Mouse (Mus musculus): ENCODE data around the gene Sorcs2.
"Not testable (repeated sequence)": the region's sequence is repeated elsewhere in the genome, so short reads cannot be mapped to it uniquely, and the experiment has no call there.

Gene Sorcs2

DNA sequence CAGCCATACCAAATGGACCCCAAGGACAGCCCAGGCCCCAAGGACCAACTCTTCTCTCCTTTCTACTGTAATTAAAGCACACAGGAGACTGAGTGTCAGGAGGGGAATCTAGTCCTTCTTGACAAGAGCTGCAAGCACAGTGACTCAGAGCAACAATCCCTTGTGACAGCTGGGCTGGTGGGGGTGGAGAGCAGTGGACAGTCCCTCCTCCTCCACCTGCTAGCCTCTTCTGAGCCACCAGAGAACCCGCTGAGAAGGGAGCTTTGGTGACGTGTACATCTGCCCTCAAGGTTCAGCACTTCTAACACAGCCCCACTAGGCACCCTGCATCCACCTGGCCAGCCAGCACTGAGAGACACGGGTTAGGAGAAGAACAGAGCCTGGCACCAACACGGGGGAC lies 96.8 kb downstream of the Sorcs2 start:
- DNase-seq (ENCODE audit: low spot score), result no peak

DNA sequence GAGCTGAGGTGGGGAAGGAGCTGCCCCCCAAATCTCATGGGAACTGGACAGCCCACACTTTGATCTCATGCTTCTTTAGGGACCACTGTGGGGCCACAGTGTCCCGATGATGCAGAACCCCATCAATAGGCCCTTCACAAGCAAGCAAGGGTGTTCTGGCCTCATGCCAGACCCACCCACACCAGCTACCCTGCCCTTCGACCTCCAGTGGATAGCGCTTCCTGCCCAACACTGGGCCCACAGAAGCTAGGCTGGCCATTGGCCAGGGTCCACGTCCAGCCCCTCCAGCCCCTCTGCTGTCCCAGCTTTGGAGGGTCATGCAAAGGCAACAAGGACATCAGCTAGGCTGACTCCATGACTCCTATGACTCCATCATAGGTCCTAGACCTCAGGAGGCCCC lies 99.9 kb downstream of the Sorcs2 start:
- DNase-seq (ENCODE audit: low spot score), result no peak

DNA sequence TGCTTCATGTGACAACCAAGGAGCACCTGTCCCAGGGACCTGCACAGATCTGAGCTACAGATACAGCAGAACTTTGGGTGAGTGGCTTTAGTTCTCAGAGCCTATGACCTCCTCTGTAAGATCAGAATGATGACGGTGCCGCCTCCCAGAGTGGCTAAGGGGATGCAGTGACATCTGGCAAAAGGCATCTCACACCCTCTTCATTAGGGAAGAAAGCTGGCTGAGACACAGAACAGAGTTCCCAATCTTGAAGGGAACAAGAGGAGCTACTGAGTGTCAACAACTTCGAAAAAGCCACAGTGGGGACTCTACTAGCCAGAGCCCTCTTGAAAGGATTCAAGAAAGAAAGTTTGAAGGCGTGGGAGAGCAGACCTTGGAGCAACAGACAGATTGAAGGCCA lies 100.7 kb downstream of the Sorcs2 start:
- DNase-seq (ENCODE audit: low spot score), result no peak

DNA sequence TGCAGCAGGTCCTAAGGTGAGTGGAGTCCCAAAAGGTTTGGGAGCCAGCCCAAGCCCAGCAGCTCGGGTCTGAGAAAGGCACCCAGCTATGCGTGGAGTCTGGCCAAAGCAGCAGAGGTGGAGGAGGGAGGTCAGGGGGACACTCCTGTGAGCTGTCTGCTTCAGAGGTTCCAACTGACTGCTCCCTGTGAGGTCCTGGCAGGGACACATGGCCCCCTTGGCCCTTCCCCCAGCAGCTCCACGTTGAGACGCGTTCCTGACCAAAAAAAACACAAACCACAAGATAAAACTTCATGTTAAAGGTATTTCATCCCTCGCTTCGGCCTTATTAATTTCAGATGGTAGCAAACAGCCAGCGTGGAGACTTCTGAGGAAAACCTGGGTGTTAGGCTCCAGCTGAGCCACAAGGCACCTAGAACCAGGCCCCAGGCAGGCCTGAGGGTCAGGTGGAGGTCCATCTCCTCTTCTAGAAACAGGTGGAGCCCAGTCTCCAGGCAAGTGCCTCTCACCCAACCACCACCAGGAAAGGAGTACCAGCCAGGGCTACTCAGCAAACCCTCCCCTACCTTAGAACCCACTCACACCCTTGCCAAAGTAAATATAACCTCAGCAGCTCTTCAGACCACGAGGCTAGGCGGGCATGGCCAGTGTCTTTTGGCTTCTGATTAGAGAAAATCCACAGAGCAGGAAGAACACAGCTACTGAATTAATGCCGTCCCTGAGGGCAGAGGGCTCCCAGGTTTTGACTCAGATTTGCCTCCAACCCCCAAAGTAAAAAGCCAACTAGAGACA lies 104.6 kb downstream of the Sorcs2 start:
- no peak for DNase-seq (ENCODE audit: low spot score)

DNA sequence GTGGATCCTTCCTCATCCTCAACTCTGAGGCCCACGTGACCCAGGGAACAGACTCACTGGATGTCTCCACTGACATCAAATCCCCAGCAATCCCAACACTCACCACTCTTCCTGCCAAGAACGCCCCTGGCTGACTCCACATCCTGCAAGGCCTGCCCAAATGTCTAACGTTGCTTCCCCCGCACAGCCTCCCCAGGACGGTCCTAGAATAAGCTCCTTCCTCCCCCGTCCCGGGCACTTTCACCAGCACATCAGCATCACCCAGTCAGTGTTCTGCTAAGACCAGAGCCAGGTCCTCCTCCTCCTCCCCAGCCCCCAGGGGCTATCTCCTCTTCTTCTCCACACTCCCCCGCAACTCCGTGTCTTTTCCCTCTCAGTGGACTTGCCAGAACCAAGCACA lies 105.6 kb downstream of the Sorcs2 start:
- no peak for DNase-seq (ENCODE audit: low spot score)

DNA sequence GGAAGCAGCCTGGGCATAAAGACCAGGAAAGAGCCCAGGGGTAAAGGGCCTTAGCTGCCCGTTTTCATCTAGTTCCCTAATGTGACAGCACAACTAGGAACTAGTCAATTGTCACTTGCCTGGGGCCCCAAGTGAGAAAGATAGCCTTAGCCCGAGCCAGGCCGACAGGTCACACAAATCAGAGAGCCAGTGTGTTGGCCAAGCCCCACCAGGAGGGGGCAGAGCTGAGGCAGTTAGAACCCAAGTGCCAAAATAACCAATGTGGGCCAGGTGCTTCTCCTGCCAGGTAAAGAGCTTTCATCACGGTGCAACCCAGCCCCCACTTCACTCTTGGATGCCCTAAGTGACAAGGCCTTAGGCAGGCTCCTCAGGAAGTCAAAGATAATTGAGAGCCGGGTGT lies 106.7 kb downstream of the Sorcs2 start:
- no peak for DNase-seq (ENCODE audit: low spot score)

DNA sequence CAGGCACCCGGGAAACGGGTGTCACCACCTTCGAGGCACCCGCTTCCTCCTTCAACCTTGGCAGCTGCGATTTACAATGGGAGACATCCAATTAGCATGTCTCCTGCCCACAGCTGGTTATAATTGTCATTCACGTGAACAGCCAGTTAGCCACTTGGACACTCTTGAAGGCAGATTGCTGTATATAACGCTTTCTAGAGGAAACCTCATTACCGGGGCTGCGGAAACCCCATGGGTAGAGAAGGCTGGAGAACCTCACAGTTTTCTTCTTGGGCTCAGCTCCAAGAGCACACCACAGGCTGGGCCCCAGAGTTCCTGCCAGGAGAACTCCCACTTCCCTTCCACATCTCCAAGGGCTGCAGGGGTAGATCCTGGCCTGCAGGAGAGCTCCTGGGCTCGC lies 112.5 kb downstream of the Sorcs2 start:
- no peak for DNase-seq (ENCODE audit: low spot score)

DNA sequence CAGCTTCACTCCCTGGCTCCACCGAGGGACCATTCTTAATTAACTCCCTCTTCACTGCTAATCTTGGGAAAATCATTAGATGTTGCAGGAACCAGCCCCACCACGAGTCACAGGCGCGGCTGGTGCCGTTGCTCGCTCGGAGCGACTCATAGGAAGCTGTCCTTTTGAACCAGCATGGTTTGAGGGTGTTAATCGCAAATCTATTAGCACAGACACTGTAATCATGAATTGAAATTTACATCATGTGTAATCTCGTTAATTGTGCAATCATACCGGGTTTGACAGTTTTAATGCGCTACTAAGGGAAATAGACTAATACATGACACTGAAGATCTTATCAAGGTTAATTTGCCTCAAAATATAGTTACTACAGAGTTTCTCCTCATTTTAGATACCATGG lies 118.0 kb downstream of the Sorcs2 start:
- DNase-seq (ENCODE audit: low spot score), result no peak

DNA sequence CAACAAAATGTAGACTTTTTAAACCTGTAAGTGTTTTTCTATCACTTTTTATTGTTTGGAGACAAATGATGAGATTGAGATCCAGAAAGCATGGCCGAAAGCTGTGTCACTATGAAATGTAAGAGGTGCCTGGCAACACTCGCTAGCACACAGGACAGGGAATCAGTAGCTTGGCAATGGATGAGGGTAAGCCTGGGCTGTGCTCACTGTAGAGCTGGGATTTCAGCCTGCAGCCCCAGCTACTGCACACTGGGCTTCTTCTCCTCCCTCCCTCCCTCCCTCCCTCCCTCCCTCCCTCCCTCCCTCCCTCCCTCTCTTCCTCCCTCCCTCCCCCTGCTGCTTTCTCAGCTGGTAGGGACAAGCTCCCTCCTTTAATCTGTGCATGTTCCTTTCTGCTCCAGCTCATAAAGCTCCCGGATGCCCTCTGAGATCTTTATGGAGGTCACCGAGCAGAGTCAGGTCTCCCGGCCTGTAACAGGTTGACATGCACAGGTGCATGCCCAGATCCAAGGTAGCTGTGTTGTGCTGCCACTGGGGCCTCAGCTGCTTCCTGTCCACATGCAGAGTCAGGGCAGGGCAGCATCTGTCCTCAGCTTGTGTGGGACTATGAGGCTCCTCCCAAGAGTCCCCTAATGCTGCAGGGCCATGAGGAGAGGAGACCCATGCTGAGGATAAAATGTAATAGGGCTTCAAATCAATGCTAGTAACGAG lies 123.1 kb downstream of the Sorcs2 start:
- no peak for DNase-seq (ENCODE audit: low spot score)

DNA sequence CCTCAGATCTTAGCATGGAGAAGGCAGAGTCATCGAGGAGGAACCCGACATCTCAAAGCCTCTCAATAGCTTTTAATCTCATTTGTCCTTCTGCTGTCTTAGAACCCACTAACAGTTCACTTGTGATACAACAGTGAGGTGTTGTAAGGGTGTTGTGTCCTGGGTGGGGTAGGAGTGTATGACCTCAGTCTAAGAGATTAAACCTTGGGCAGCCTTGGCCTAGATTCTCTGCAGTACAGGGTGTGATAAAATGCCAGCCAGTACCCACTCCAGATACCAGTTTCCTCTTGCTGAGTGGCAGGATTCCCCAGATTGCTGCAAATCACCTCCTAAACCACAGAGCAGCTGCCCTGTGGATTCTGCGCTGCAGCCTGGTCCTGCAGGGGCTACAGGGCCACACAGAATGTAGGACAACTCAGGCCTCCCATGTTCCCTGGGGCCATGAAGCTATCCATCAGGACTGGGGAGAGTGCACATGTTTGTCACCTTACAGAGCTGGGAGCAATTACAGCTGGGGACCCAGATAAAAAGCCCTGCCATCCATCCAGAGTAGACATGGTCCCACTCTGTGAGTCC lies 130.7 kb downstream of the Sorcs2 start:
- DNase-seq (ENCODE audit: low spot score), result no peak

DNA sequence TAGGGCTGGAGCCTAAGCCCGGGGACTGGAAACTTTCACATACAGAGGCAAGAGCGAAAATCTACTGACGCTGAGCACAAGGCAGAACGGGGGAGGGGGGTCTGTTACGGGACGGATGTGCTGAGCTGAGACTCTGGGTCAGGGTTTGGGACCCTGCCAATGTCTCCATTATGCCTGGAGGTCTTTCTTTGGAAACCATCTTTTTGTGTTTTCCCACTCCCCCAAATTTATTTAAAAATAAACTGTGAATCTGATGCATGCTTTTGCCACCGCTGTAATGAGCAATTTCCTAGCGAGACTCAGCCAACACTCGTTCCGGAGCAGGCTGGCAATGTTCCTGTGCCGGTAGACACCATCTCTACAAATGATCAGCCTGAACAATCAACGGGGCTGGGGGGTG lies 137.1 kb downstream of the Sorcs2 start:
- no peak for DNase-seq (ENCODE audit: low spot score)

DNA sequence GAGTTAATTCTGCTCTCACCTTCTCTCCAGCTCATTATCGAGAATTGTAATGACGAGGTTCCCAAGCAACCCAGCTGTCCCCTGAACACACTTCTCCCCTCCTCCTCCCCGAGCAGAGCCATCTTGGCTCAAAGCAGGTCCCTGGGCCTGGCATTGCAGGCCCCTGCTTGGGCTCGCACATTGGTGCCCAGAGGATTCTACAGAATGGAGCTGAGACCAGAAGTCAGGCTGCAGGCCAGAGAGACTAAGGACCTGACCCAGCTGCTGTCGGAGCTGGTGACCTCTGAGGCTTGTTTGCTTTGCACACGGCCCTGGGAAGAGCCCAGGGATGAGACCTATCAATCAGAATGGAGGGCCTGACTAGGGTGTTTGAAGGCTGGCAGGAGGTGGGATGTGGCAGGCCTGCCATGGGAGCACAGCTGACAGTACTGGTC lies 138.2 kb downstream of the Sorcs2 start:
- DNase-seq (ENCODE audit: low spot score), result no peak

DNA sequence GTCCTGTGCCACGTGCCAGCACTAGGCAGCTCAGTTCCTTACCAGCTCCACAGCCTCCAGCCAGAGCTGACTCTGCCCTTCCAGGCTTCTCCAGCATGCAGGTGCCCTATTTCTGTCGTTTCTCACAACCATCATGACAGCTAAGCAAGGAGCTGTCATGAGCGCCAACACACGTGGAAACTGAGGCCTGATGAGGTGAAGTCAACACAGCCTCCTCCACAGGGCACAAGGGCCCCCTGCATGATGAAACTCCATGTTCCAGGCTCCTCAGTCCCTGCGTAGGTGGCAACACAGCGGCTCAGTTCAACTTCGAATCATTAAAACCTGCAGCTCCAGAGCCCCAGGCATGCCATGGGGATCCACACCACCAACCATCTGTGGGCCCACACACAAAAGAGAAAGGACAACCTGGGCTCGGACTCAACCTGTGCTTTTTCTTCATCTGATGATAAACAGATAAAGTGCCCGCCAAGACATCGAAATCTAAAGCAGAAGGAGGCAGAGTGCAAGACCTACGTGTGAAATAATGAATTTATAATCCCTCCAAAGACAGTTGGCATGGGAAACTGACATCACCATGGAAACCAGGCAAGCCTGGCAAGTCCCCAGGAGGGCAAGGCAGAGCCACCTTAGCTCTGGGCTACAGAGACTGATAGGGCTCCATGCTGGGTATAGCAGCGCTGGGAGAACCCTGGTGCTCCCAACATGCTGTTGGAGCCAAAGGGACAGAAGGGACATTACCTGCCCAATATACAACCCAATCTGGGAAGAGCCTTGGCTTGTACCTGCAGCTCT lies 139.4 kb downstream of the Sorcs2 start:
- no peak for DNase-seq (ENCODE audit: low spot score)

DNA sequence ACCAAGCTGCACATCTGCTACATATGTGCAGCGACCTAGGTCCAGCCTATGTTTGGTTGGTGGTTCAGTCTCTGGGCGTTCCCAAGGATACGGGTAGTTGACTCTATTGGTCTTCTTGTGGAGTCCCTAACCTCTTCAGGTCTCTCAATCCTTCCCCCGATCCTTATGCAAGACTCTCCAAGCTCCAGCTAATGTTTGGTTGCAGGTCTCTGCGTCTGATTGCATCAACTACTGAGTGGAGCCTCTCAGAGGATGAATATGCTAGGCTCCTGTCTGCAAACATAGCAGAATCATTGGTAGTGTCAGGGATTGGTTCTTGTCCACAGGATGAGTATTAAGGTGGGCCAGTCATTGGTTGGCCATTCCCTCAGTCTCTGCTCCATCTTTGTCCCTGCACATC lies 140.9 kb downstream of the Sorcs2 start:
- DNase-seq (ENCODE audit: low spot score), result no peak

DNA sequence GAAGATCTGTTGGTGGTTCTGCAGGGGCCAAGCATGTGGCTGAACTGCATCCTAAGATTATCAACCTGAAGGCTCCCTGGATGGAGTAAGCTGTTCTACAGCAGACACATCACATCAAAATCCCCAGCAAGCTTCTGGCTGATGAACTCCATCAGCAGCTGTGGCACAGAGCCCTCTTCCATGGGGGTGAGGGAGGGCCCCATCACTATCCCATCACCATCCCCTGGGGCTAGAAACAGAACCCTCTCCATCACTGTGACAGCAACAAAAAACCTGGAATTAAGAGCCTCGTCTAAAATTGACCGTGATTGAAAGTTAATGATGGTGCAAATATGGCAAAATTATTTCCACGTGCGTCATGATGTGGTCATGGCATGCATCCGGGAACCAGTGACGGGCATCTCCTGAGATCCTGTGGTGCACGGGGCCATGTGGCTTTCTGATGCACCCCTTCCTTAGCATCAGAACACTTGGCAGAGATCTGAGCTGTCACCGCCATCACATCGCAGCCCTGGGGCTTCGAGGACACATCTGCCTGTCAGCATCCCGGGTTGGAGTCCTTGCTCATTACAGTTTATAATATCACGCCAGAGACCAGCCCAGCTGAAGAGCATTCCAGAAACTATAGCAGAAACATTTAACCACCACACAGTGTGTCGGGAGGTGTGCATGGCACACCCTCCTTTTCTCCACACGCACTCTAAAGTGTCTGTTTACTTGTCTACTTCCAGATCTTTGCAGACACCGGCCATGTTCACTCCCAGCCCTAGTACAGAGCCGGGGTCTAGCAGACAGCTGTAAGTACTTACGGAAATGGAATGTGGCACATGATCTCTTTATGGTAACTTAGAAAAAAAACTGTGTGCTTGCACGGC lies 143.1 kb downstream of the Sorcs2 start:
- DNase-seq (ENCODE audit: low spot score), result no peak

DNA sequence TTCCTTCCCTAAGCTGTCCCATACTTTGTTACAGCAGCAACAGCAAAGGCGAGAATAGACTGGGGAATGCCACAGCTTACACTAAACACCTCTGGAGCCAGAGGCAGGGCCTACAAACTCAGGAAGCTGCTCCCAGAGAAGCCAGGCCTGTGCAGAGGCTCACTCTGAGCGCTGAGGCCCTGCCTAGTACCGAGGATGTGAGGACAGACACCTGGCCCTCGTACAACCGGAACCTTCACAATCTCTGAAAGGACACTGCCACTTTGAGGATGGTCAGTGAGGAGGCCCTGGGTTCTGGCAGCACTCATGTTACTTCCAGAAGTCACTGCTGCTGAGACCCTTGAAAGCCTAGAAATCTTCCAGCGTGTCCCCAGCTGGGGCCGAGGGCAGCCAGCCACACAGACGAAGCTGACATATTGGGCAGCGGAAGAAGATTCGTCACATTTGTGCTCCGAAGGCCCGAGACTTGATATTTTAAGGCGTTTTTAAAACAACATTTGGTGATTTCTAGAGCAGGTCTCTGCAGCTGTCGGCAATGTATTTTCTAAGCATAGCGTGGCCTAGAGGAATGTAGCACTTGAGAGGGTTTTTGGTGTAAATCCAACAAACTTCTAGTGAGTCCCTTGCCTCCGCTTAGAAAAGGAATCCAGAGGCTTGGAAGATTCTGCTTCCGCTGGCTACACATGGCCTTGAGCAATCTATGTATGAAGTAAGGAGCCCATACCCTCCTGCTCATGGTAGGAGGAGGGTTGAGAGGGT lies 145.0 kb downstream of the Sorcs2 start:
- DNase-seq (ENCODE audit: low spot score), result no peak

DNA sequence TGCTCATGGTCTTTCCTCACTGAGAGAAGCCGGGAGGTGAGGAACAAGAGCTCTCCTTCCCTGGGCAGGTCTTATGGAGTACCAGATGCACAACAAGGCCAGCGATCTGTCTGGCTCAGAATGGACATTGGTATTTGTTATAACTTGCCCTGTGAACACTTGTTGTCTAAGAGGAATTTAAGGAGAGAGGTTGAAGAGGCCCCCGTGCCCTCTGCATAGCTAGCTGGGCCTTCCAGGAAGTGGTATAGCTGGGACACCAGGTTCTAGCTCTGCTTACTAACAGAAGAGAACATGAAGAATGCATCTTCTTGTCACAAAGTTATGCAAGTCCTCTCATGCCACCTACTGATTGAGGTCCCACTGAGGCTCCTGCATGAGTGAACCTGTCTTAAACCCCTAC lies 149.9 kb downstream of the Sorcs2 start:
- DNase-seq (ENCODE audit: low spot score), result no peak

DNA sequence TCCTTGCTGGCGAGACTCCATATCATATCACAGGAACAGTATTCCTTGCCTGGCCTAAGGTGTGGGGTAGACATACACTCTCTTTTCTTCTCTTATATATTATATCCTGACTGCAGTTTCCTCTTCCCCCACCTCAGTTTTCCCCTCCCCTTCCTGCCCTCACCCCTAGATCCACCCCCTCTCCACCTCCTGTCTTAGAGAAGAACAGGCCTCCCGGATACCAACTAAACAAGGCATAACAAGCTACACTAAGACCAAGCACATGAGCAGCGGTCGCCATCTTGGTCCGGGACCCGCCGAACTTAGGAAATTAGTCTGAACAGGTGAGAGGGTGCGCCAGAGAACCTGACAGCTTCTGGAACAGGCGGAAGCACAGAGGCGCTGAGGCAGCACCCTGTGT lies 160.4 kb downstream of the Sorcs2 start:
- DNase-seq (ENCODE audit: low spot score), result not testable (repeated sequence)

DNA sequence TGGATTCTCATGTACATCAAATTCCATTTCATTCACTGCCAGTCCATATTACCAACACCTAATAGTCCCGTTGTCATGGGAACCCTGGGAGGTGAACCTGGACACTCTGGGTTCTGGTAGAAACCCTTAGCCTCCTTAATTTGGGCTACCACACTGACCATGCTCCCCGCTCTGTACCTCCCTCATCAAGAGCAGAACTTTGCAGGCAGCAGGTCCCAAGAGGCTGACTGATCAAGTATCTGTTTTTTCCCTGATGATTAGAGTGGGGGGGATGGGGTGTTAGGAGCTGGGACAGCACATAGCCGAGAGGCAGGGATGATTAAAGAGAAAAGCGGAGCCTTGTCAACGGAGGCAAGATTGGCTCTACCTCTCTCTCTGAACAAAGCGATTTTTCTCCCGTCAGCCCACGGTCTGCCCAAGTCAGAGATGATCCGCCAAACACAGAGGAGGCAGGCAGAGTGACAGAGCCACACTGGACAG lies 167.6 kb downstream of the Sorcs2 start:
- no peak for DNase-seq (ENCODE audit: low spot score)

Measured in adipocyte (in vitro differentiated cells).